Mouse (Mus musculus) spleen, adult 18-20 months (tissue): ENCODE measurements around the gene Rpl23a.
"Not testable (repeated sequence)": the region's sequence is repeated elsewhere in the genome, so short reads cannot be mapped to it uniquely, and the experiment has no call there.

Source experiments
- DNase-seq, 2 experiments: peaks; one replicate each; pipeline ENCODE4 v3.0.0; 2022; ENCODE audit warnings: mixed read lengths in 2 of 2

Gene Rpl23a

DNA sequence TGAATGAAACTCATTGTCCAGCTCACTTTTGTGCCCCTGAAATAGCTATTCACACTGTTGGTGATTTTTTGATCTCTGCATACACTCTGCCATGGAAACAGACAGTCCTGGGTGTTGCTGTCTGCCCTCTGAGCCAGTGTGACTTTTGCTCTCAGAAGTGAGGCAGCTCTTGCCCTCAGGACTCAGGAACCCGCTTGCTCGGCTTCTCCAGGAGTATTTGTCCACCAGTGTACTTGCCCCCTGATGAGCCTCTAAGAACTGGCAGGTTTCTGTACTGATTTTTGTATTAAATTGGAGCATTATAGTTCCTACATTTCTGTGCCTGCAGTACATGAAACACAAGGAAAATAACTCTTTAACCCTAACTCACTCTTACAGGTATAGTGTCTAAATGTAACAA lies 39.9 kb downstream of the Rpl23a start:
- no peak for DNase-seq

DNA sequence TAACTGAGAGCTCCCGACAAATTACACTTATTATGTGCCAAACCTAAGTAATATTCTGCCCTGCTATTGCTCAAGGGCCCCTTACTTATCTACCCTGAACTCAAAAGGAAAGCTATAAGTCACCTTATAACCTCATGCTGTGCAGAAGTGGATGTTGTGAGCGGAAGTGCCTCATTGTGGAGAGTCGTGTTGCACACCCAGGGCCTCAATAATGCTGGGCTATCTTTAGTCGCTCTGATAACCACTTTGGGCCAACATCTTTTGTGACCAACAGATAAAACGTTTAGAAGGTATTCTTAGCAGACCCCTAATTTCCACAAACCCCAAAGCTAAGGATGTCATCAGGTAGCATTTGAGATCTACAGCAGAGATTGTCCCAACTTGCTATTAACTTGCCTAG lies 42.7 kb downstream of the Rpl23a start:
- DNase-seq = no peak

DNA sequence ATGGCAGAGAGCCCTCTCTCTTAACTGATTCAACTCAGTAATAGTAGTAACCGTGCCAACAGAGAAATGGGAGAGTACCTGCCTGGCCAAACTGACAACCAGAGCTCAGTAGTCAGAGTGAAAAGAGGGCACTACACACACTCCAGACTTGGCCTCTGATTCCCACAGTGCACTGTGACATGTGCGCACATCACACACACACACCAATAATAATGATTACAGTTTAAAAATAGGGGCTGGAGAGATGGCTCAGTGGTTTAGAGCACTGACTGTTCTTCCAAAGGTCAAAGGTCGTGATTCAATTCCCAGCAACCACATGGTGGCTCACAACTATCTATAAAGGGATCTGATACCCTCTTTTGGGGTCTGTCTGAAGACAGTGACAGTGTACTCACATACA lies 45.4 kb downstream of the Rpl23a start:
- no peak for DNase-seq

DNA sequence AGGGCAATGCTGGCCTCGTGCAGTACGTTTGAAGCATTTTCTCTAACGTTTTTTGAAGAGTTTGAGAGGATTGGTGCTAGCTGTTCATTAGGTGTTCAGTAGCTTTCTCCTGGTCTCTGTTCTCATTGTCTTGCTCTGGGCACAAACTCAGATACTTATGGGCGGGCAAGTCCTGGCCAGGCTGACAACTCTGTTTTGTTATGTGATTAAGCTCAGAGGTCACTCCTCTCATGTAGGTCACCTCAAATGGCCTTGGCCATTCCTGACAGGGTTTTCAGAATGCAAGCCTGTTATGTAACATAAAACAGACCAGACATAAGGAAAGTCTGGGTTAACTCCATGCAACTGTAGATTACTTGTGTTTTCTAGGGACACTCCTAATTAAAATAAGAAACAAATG lies 45.8 kb downstream of the Rpl23a start:
- no peak for DNase-seq

DNA sequence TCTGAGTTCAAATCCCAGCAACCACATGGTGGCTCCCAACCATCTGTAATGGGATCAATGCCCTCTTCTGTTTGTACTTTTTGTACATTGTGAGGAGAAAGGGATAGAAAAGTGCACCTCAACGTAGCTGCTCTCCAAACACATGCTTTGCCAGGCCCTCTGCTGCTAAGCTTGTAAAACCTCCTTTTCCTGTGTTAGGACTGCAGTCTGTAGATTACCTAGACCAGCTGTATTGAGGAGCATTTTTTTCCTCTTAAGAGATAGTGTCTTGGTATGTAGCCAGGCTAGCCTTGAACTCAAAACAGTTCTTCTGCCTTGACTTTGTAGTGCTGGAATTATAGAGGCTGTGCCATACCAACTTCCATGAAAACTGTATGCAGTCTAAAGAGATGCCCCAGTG lies 47.3 kb downstream of the Rpl23a start:
- no peak for DNase-seq

DNA sequence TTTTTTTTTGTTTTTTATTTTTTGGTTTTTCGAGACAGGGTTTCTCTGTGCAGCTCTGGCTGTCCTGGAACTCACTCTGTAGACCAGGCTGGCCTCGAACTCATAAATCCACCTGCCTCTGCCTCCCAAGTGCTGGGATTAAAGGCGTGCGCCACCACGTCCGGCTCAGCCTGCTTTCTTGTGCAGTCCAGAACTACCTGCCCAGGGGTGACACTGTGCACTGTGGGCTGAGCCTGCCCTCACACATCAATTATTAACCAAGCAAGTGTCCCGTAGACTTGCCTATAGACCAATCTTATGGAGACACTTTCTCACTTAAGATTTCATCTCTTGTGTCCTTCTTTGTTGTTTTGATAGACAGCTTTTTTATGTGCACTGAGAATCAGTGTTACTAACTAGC lies 48.1 kb downstream of the Rpl23a start:
- DNase-seq = not testable (repeated sequence)

DNA sequence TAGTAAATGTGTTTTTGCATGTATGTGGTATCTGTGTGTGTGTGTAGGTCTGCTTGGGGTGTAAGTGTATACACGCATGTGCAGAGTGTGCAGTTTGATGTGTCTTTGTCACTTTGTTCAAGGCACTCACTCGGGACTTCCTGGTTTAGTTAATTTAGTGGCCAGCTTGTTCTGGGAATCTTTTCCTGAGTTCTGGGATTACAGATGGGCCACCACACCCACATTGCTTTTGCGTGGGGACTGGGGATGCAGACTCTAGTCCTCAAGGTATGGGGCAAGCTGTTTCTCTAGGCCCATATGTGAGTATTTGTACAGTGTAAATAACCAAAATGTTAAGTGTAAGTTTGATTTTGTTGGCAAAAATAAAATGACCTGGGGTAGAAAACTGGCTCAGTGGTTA lies 49.0 kb downstream of the Rpl23a start:
- DNase-seq = no peak

DNA sequence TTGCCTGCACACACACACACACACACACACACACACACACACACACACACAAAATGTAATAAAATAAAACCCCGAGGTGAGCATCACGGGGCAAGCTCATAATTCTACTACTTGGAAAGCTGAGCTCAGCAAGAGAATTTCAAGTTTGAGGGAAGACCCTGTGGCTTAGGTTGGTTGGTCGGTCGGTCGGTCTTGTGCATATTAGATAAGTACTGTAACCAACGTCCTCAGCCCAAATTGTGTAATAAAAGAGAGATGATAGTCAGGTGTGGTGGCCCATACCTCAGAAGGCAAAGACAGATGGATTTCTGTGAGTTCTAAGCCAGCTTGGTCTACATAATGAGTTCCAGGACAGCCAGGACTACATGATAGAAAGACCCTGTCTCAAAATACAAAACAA lies 49.5 kb downstream of the Rpl23a start:
- no peak for DNase-seq
